Mouse (Mus musculus) neural tube, embryonic 11.5 days (tissue): ENCODE data around the gene Zfp617. TPM values are rescaled to one million over a fixed set of nuclear protein-coding genes. Genes with fewer than 3 reads are reported as not detected.
"Not testable (repeated sequence)": the region's sequence is repeated elsewhere in the genome, so short reads cannot be mapped to it uniquely, and the experiment has no call there.

Experiments
- ATAC-seq: fragments of 200-750 bp; cut with Nextera tagmentation; 2 replicates; pipeline ENCODE4 v1.8.0; 2017; ENCODE audit warnings: moderate number of reproducible peaks, mild to moderate bottlenecking, moderate TSS enrichment, moderate library complexity; ENCODE audit not compliant: insufficient read depth, low FRiP score, low TSS enrichment
- DNase-seq: peaks from one replicate; pipeline ENCODE4 v3.0.0-alpha.2; 2015; ENCODE audit warnings: low spot score
- H3K27ac ChIP-seq: fragments of 300-500 bp; sonication (generic); 2 replicates; pipeline ENCODE4 v1.5.1; 2014; ENCODE audit warnings: low read depth, mild to moderate bottlenecking, low read length
- H3K27me3 ChIP-seq: fragments of 300-500 bp; sonication (generic); 2 replicates; pipeline ENCODE4 v1.6.1; 2014; ENCODE audit warnings: mild to moderate bottlenecking, low read length, mixed read lengths; ENCODE audit not compliant: control insufficient read depth, insufficient read depth
- H3K36me3 ChIP-seq: fragments of 300-500 bp; sonication (generic); 2 replicates; pipeline ENCODE4 v1.6.1; 2014; ENCODE audit warnings: mild to moderate bottlenecking, low read length, moderate library complexity, mixed read lengths; ENCODE audit not compliant: control insufficient read depth, insufficient read depth
- H3K4me1 ChIP-seq: fragments of 300-500 bp; sonication (generic); 2 replicates; pipeline ENCODE4 v1.6.1; 2014; ENCODE audit warnings: low read length, mixed read lengths; ENCODE audit not compliant: control insufficient read depth, insufficient read depth
- H3K4me2 ChIP-seq: fragments of 300-500 bp; sonication (generic); 2 replicates; pipeline ENCODE4 v1.6.1; 2014; ENCODE audit warnings: low read depth, mild to moderate bottlenecking, moderate library complexity
- H3K4me3 ChIP-seq: fragments of 300-500 bp; sonication (generic); 2 replicates; pipeline ENCODE4 v1.5.1; 2014; ENCODE audit warnings: low read depth, low read length
- H3K9ac ChIP-seq: fragments of 300-500 bp; sonication (generic); 2 replicates; pipeline ENCODE4 v1.6.1; 2014; ENCODE audit warnings: mild to moderate bottlenecking, low read length
- H3K9me3 ChIP-seq: fragments of 300-500 bp; sonication (generic); 2 replicates; pipeline ENCODE4 v1.6.1; 2016; ENCODE audit warnings: low read length; ENCODE audit not compliant: control insufficient read depth
- WGBS: fragments of 180-500 bp; shearing (Covaris S2); extraction: QIAGEN DNeasy Blood & Tissue Kit; methylation state at CpG from one replicate; pipeline ENCODE4 v1.1.7; 2014; 5-methylcytosine and 5-hydroxymethylcytosine counted together
- polyA plus RNA-seq: library from polyadenylated mRNA; unstranded; fragments of >200 nt; fragmentation: Nextera tagmentation; extraction: Ambion mirVana; gene quantifications from 2 replicates; pipeline ENCODE4 v1.2.1, GENCODE M21; 2014

The Zfp617 gene
- polyA plus RNA-seq, 1 experiment from 2014 or later = 36.4 TPM

- H3K27me3 ChIP-seq = no peaks in the 10 kb centered on the region
- no peak overlapping the region for H3K4me3 ChIP-seq
- no peak for DNase-seq
- H3K4me2 ChIP-seq = no peak overlapping the region
- H3K9ac ChIP-seq = no peak overlapping the region
- WGBS = 82% methylated on average over 2 of the region's 2 CpGs
- no peaks in the 10 kb centered on the region for H3K9me3 ChIP-seq
- peaks cover 5% of the 10 kb centered on the region for H3K36me3 ChIP-seq
- ATAC-seq = no peak
- H3K27ac ChIP-seq = no peak overlapping the region
- no peaks in the 10 kb centered on the region for H3K4me1 ChIP-seq
Measured at GRCm38 (mm10) chr8:71912286-71912685, 3.9 kb downstream of the Zfp617 start.

- Histone ChIP-seq H3K4me2 (peak overlapping the region; percentile 55), H3K36me3 (no peaks in the 10 kb centered on the region), H3K4me3 (peak overlapping the region; percentile 55), H3K4me1 (no peaks in the 10 kb centered on the region), H3K27ac (peak overlapping the region; percentile 93), H3K27me3 (no peaks in the 10 kb centered on the region), H3K9me3 (no peaks in the 10 kb centered on the region), H3K9ac (peak overlapping the region; percentile 72)
- WGBS = under 1% methylated on average over 57 of the region's 57 CpGs
- ATAC-seq = peak; percentile 99
- DNase-seq = peak; percentile 94
Measured at GRCm38 (mm10) chr8:71922567-71923401, 14.3 kb downstream of the Zfp617 start.

DNA sequence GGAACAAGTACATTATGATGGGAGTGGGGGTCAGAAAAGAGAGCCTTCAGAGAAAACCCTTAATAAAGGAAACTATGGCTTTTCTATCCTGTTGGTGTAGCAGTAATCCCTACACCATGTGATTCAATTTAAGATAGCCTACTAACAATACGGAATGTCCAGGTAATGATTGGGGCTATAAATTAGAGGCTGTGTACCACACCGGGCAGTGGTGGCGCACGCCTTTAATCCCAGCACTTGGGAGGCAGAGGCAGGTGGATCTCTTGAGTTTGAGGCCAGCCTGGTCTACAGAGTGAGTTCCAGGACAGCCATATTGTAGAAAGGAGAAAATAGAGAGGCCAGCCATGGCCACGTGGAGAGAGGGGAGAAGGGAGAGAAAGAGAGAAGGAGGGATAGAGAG, 17.4 kb downstream of the Zfp617 start:
- no peaks in the 10 kb centered on the region for H3K27me3 ChIP-seq
- no peak overlapping the region for H3K9ac ChIP-seq
- no peaks in the 10 kb centered on the region for H3K9me3 ChIP-seq
- H3K27ac ChIP-seq = no peak overlapping the region
- H3K36me3 ChIP-seq = peaks cover 3% of the 10 kb centered on the region
- DNase-seq (no peak), ATAC-seq (no peak)
- no peak overlapping the region for H3K4me2 ChIP-seq
- H3K4me1 ChIP-seq = no peaks in the 10 kb centered on the region
- 96% methylated on average over 5 of the region's 5 CpGs for WGBS
- H3K4me3 ChIP-seq = no peak overlapping the region

DNA sequence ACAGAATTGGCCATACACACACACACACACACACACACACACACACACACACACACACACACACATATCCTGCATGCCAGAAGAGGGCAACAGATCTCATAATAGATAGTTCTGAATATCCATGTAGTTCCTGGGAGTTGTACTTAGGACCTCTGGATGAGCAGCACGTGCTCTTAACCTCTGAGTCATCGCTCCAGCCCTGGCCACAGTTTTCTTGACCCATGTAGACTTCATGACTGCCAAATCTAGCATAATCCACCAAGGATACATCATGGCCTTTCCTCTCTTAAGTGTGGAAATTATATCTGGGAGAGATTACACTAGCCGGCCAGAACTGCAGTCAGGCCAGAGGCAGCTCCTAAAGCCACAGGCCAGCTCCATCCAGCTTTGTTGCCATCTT, 18.1 kb downstream of the Zfp617 start:
- no peak for ATAC-seq
- DNase-seq = no peak
- H3K27ac ChIP-seq = no peak overlapping the region
- H3K4me1 ChIP-seq = no peaks in the 10 kb centered on the region
- no peak overlapping the region for H3K9ac ChIP-seq
- H3K9me3 ChIP-seq = 0 out of 2 replicates have a peak, but pooled peaks cover 2% of the 10 kb centered on the region
- WGBS = 100% methylated on average over 3 of the region's 3 CpGs
- H3K4me3 ChIP-seq = no peak overlapping the region
- no peaks in the 10 kb centered on the region for H3K27me3 ChIP-seq
- H3K36me3 ChIP-seq = peaks cover 6% of the 10 kb centered on the region
- no peak overlapping the region for H3K4me2 ChIP-seq

- no peak overlapping the region for H3K9ac ChIP-seq
- 0 out of 2 replicates have a peak, but pooled peaks cover 3% of the 10 kb centered on the region for H3K9me3 ChIP-seq
- no peaks in the 10 kb centered on the region for H3K4me1 ChIP-seq
- peaks cover 7% of the 10 kb centered on the region for H3K36me3 ChIP-seq
- no peak overlapping the region for H3K4me2 ChIP-seq
- DNase-seq (no peak), ATAC-seq (no peak)
- no peak overlapping the region for H3K4me3 ChIP-seq
- no peaks in the 10 kb centered on the region for H3K27me3 ChIP-seq
- H3K27ac ChIP-seq = no peak overlapping the region
Measured at GRCm38 (mm10) chr8:71927779-71928178, 19.3 kb downstream of the Zfp617 start.

- H3K36me3 ChIP-seq, DNase-seq, H3K9me3 ChIP-seq, H3K4me1 ChIP-seq, H3K9ac ChIP-seq, H3K4me2 ChIP-seq, H3K27ac ChIP-seq, H3K27me3 ChIP-seq, H3K4me3 ChIP-seq, ATAC-seq: not testable (repeated sequence)
- 83% methylated on average over 2 of the region's 2 CpGs for WGBS
Measured at GRCm38 (mm10) chr8:71938037-71938436, 29.6 kb downstream of the Zfp617 start.

- H3K4me2 ChIP-seq = no peak overlapping the region
- ATAC-seq = no peak
- no peak overlapping the region for H3K27ac ChIP-seq
- no peaks in the 10 kb centered on the region for H3K4me1 ChIP-seq
- H3K36me3 ChIP-seq = no peaks in the 10 kb centered on the region
- no peaks in the 10 kb centered on the region for H3K27me3 ChIP-seq
- H3K4me3 ChIP-seq = no peak overlapping the region
- DNase-seq = no peak
- no peak overlapping the region for H3K9ac ChIP-seq
- H3K9me3 ChIP-seq = no peaks in the 10 kb centered on the region
- WGBS = 76% methylated on average over 2 of the region's 2 CpGs
Measured at GRCm38 (mm10) chr8:71940293-71941208, 32.1 kb downstream of the Zfp617 start.

DNA sequence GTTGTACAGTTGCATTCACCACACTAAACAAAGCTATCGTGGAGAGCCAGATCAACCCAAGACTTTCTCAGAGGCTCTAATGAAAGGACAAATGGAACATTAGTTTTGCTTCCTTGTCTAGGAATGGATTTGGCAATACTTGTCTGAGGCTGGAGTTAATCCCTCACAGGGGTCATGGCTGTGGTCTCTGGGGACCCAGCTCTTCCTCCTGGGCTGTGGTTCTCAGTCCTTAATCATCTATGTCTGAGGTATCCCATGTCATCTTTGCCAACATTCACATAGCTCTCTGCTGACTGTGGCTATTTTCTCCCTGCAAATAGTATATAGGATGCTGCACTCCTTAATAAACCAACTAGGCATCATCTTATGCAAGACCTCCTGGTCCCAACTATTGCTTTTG, 33.3 kb downstream of the Zfp617 start:
- Histone ChIP-seq H3K27me3 (no peaks in the 10 kb centered on the region), H3K4me1 (no peaks in the 10 kb centered on the region), H3K4me3 (no peak overlapping the region), H3K9me3 (no peaks in the 10 kb centered on the region), H3K4me2 (no peak overlapping the region), H3K9ac (no peak overlapping the region), H3K36me3 (no peaks in the 10 kb centered on the region), H3K27ac (no peak overlapping the region)
- WGBS = 94% methylated on average over 1 of the region's 1 CpGs
- ATAC-seq = no peak
- DNase-seq = no peak
